Mouse (Mus musculus) NIH3T3 (cell line): ENCODE measurements around the gene Maco1.

Source experiments
- DNase-seq: peaks from one replicate; pipeline ENCODE4 v3.0.0-alpha.2; 2012; ENCODE audit warnings: low read depth

Gene Maco1

DNA sequence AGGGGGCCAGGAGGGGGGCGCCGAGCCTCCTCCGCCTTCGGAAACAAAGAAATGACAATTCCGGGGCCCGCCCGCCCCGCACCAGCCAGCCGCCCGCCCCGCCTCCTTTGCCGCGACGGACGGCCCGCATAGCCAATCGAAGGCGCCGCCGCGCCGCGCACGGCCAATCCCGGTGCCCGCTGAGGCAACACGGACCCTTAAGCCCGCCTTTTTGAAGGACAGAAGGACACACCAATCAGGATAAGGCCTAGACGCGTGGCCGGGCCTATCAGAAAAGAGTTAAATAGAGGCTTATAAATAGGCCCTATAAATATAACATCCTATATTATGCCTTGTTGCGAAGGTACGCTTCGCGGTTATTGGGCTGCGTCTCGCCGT lies at the start of gene Maco1:
Gene Maco1, minus strand, starts transcription at position 87 of the 378 bp plus-strand sequence.
- DNase-seq: peak; percentile 99

DNA sequence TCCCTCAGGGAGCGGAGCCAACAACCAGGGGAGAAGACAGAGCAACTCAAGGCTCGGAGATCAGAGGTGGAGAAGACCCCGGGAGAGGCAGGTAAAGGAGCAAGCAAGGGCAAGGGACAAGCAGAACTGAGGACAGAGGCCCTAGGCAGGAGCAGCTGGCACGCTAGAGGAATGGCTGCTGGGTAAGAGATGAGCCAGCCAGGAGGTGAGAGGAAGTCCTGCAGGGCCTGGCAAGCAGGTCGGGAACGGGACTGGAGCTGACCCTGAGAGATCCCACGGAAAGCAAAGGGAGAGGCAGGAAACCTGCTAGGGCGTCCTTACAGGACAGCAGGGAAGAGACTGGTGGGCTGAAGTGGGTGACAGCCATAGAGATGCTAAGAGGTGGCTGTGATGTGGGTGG lies 48.0 kb upstream of the Maco1 start:
- no peak for DNase-seq

DNA sequence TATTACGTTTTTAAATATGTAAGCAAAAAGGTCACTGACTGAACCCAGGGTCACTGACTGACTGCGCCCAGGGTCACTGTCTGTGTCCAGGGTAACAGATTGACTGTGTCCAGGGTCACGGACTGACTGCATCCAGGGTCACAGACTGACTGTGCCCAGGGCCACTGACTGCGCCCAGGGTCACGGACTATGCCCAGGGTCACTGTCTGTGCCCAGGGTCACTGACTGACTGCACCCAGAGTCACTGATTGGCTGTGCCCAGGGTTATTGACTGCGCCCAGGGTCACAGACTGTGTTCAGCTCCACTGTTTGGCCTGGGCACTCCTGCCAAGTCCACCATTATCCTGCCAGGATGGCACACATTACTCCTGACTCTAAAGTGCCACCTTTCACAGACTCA lies 44.1 kb upstream of the Maco1 start:
- no peak for DNase-seq

DNA sequence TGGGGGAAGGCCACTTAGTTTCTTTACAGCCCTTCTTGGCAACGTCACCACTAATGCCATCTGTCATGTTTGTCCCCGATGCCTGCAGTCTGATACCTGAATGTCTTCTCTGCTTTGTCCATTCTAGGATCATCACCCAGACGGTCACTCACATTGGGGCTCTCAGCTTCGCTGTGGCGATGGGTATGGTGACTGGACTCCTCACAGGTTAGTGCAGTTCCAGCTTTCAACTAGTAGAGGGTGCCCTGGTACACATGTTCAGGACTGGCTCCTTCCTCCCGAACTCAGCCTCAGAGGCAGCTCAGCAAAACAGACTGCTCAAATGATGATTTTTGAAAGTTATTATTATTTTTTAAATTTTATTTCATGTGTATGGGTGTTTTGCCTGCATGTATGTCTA lies 39.0 kb upstream of the Maco1 start:
- no peak for DNase-seq

DNA sequence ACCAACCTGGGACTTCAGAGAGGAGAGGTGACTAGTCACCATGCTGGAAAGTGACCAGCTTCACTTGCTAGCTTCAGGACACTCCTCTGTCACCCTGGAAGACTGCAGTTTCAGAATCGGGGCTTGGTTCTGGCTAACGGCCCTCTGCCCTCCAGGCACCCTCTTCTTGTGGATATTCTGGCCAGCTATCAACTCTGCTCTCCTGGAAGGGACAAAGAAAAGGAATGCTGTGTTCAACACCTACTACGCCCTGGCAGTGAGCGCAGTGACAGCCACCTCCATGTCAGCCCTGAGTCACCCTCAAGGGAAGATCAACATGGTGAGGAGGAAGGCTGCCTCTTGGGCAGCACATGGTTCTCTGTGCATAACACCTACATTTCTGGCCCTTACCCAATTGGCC lies 31.2 kb upstream of the Maco1 start:
- DNase-seq: no peak

DNA sequence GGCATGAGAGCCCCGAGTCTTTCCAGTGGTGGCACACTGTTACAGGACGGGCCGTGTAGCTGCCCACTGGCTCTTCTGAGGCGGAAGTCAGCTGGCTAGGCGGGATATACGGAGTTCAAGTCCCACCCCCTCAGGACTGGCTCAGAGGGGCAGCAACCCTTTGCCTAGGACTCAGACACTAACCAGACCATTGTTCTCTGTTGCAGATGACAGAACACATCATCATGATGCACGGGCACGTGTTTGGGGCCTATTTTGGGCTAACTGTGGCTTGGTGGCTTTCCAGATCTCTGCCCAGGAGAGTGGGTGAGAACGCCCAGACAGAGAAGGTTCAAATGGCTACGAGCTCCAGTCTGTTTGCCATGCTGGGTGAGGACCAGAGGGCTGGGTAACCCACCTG lies 30.7 kb upstream of the Maco1 start:
- peak; percentile 11 for DNase-seq

DNA sequence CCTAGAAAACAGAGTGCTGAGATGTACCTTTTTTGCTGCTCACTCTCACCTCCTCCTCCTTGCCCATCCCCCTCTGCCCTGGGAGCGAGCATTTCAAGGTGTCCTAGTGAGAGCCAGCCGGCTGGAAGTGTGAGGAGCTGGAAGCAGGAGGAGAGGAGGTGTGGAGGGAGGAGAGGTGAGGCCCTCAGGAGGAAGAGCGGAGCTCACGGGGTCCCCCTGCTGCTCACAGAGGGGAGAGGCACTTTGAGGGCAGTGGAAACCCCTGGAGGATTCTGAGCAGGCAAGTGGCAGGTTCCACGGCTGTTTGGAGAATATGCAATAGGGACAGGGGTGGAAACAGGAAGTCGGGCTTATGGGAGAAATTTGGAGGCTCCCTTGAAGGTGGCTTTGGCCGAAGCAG lies 30.1 kb upstream of the Maco1 start:
- DNase-seq: peak; percentile 63

DNA sequence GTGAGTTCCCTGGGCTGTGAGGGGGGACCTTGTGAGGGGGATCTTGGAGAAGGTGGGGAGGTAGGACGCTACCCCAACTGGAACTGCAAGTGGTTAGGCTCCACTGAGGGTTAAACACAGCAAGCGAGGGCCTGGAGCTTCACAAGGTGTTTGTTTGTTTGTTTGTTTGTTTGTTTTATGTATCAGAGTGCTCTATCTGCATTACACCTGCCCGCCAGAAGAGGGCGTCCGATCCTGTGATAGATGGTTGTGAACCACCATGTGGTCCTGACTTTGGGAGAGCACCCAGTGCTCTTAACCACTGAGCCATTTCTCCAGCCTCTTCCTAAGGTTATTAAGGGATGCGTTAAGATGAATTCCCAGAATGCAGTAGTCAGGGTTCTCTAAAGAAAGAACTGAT lies 26.9 kb upstream of the Maco1 start:
- peak; percentile 34 for DNase-seq

DNA sequence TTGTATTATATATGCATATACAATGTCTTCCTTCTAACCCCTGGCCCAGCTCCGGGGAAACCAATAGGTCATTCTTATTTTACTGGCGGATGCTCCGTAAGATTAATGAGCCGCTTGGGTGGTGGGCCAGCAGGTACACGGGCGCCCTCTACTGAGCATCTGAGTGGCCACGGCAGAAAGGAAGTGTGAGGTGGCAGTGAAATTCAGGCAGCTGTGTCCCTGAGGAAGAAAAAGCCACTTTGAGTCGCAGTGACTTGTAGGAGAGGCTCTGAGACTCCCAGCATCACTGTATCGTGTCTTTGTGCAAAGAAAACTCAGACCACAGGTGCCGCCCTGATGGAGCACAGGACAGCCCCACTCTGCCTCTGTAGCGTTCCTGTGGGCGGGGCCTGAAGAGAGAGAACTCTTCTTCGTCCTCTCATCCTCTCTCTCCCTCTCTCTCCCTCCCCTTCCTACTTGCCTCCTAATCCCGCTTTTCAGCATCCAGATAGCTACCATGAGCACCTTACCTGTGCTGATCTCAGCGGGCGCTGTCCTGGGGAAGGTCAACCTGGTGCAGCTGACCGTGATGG lies 26.4 kb upstream of the Maco1 start:
- DNase-seq: peak; percentile 78

DNA sequence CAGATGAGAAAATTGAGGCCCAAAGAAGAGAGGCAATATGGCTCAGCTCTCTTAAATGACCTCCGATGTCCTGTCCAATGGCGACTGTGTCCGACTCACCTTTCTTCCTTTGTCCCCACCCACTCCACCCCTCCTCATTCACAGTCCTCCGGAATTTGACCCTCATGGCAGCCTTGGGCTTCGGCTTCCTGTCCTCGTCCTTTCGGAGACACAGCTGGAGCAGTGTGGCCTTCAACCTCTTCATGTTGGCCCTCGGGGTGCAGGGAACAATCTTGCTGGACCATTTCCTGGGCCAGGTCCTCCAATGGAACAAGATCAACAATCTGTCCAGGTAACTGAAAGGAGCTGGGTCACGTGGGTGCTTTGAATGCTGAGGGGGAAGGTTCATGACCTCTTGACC lies 23.0 kb upstream of the Maco1 start:
- DNase-seq: no peak

DNA sequence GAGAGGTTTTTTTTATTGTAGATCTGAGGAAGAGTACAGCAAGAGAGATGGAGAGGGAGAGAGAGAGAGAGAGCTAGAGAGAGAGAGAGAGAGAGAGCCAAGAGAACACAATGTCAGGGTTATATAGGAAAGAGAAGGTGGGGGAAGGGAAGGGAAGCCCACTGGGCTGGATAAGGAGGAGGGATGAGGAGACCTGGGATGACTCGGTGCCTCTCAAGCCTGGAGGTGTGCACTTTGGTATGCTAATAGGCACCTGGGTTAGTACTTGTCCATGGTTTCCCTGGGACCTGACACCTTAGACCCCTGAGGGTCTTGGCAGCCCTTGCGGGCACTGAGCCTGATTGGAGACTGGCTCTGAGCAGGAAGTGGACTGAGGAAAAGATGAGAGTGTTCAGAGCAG lies 18.8 kb upstream of the Maco1 start:
- DNase-seq: no peak

DNA sequence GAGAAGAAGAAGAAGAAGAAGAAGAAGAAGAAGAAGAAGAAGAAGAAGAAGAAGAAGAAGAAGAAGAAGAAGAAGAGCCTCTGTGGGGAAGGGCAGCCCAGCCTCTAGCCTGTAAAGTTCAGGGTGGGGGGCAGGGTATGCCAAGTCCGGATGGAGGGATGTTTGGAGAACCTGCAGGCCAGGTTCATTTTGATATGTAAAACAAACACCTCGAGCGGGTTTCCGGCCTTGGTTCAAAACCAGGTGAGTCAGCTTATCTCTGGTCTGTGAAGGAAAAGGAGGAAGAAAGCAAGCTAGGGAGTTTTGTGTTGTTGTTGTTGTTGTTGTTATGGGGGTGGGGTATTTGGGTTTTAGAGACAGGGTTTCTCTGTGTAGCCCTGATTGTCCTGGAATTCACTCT lies 18.3 kb upstream of the Maco1 start:
- no peak for DNase-seq

DNA sequence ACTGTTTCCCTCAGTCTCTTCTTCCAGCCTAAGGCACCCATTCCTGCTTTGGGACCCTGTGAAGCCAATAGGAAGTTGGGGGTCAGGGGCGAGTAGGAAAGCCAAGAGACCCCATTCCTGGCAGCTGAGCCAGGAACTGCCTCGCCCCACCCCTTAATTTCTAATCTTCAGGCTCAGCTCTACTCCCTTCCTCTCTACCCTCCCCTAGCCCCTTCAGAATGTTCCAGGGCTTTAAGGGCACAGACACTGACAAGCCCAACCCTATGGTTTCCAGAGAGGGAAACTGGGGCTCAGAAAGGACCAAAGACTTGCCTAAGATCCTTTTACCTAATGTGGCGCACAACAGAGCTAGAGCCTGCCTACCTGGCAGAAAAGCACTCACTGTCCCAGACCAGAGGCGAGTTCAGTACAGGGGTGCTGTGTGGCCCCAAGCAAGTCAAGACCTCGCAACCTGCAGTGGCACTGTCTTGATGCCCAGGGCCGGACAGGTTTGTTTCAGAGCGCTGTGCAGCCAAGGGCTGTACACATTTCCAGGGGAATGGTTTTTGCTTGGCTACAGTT lies 16.8 kb upstream of the Maco1 start:
- no peak for DNase-seq

DNA sequence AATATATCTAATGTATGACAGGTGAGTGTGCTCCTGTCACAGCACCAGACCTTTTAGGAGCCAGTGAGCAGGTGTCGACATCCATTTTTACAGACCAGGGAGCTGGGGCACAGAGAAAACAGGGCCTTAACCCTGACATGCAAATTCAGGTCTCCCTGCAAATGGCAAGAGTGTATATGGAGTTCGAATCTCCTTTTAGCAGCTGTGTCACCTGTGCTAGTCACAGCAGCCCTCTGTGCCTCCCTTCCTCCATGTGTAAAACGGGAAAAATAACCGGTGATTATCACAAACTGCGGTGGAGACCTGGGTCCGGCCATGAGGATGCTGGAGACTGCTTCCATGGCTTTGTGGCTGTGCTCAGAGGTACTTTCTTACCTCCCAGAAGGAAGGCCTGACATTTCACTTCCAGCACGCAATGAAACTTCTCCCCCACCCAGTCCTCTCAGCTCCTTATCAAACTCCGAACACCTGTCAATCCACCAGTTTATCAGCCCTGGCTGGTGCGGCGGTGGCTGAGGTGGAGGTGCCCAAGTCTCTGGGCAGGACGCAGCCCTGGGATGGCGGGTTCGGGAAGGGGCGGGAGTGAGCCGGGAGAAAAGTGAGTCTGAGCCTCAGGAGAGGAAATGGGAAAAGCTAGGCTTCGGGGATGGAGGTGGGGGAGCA lies 16.1 kb upstream of the Maco1 start:
- no peak for DNase-seq

DNA sequence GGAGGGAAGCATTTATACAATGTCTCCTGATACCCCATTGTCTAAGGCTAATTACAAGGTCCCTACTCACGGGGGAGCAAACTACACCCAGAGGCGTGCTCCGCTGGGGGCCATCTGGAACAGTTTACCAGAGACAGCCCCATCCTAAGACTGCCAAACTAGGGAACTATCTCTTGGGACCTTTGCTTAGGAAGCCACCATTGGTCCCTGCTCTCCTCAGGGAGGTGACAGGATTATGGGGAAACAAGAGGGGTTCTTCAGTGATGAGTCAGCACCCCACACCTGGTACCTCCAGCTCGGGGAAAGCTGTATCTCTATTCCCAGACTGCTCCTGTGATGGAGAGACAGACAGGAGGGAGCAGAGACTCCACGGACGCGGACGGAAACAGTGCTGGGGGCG lies 15.3 kb upstream of the Maco1 start:
- DNase-seq: no peak

DNA sequence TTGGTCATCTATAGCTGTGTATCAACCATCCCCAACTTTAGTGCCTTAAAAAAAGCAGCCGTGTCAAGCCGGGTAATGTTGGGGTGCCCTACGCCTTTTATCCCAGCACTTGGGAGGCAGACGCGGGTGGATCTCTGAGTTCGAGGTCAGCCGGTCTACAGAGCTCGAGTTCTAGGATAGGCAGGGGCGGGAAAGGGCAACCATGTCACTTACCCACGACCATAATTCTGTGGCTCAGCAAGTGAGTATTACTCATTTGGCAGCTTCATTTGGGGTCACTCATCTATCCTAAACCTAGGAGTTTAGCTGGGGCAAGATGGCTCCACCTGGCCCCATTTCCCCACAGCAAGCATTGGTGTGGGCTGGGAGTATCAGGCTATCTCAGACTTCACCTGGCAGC lies 14.9 kb upstream of the Maco1 start:
- no peak for DNase-seq

DNA sequence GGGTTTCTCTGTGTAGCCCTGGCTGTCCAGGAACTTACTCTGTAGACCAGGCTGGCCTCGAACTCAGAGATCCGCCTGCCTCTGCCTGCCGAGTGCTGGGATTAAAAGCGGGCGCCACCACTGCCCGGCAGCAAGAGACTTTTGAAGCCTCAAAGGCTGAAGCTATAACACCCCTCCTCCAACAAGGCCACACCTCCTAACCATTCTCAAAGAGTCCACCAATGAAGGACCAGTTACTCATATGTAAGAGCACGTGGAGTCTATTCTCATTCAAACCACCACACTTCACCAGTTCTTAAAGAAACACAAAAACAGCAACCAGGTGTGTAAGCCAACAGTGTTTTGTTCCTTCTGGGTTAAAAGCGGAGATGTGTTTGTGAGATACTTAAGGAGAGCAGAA lies 14.5 kb upstream of the Maco1 start:
- no peak for DNase-seq

DNA sequence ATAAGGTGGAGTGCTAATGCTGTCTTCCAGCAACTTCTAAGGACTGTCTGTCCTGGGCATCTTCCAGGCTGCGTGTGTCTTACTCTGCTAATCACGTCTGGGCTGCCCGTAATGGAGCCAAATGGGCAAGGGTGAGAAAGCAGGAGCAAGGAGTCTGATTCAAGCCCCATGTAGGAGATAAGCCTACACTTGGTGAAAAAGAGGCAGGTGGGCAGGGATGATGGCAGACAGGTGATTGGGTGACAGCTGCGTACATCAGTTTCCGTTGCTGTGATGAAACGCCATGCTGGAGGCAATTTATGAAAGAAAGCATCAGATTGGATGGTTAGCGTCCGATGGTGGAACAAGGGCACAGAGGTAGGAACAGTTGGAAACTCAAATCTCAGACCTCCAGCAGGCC lies 14.1 kb upstream of the Maco1 start:
- no peak for DNase-seq

DNA sequence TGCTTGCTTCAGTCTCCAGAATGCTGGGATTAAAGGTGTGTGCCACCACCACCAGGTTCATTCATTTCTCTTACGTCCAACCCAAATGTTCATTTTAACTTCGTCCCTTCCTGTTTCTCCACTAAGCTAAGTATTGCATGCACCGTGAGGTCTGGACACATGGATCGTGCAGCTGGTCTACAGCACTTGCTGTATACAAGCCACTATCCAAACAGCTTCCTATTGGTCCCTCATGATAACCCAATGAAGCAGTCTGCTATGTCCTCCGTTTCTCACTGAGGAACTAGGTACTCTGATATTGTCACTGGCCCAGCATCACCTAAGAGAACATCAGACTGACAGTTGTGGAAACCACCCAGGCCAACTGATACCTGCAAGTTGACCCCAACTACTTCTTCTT lies 12.6 kb upstream of the Maco1 start:
- DNase-seq: no peak

DNA sequence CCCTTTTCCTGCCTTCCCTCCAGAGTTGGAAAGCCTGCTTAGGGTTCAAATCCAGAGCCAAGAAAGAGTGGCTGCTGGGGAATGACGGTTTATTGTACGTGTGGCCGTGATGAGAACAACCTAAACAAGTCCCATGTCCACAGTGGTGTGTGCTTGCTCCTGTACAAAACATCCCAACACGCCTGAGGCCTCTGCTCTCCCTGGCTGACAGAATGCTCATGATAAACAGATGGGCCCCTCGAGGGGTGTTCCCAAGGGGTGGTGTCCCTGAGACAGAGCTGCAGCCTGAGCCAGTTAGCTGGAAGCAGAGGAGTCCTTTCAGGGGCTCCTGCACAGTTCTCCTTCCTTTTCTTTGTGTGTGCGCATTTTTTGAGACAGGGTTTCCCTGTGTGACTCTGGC lies 12.2 kb upstream of the Maco1 start:
- DNase-seq: no peak

DNA sequence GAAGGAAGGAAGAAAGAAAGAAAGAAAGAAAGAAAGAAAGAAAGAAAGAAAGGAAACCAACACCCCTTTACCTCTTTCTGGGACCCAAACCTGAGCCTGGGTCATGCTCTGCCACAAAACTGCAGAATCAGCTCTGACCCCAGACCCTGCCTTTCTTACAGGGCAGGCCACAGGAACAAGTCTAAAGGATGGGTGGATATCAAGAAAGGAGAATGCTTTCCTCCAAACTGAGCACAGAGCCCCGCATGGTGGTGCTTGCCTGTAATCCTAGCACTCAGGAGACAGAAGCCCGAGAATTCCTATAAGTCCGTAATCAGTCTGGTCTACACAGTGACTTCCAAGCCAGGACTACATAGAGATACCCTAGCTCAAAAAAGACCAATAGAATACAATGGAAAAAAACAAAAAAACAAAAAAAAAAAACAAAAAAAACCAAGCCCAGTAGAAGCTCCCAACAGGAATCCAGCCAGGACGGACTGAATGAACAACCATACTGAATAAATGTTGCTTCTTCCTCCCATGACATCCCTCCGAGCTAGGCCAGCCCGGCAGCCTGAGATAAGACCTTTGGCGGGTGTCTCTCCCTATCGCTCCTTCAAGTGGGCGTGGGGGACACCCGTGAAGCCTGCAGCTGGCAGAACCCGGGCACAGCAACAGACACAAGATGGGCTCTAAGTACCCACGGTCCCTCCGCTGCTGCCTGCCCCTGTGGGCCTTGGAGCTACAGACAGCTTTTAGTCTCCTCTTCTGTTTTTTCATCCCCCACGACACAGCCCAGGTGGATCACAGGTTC lies 11.0 kb upstream of the Maco1 start, which contains the start of gene Rhd:
Gene Rhd, plus strand, starts transcription at position 600 of the 793 bp plus-strand sequence.
- no peak for DNase-seq

DNA sequence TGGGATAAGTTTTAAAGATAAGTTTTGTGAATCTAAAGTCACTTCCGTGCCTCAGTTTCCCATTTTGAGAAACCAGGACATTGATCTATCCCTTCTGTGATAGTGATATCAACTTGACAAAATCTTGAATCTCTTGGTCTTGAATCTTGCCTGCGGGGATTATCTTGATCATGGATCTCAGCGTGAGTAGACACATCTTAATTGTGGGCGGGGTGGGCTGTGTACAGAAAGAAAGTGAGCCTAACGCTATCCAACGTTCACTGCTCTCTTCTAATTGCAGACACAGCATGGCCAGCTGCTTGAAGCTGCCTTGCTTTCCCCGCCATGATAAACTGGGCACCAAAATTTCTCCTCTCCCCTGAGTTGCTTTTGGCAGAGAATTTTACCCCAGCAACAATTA lies 9.9 kb upstream of the Maco1 start:
- DNase-seq: no peak

DNA sequence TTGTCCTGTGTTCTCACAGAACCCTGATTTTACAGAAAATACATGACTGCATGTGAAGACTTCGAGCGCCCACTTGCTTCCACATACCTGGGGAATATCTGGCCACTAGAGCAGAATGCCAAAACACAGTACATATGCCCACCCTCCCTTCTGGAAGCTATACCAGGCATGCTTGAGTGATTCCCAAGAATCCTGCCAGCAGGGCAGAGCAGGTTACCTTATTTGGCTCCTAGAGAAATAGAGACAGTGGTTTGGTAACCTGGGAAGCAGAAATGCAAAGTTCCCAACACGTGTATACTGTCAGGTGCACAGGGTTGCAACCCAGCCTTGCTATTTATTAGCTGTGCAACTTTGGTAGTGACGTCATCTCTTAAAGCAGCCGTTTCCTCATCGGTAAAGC lies 8.7 kb upstream of the Maco1 start:
- DNase-seq: no peak
